Mouse (Mus musculus) heart, embryonic 15.5 days (tissue): ENCODE data around the gene Awat2. TPM values are rescaled to one million over a fixed set of nuclear protein-coding genes. Genes with fewer than 3 reads are reported as not detected.
"Not testable (repeated sequence)": the region's sequence is repeated elsewhere in the genome, so short reads cannot be mapped to it uniquely, and the experiment has no call there.

Experiments
- ATAC-seq: fragments of 200-750 bp; cut with Nextera tagmentation; replicated peaks from 2 replicates; pipeline ENCODE4 v1.8.0; 2017; ENCODE audit warnings: low read depth, moderate TSS enrichment; ENCODE audit not compliant: insufficient number of reproducible peaks, insufficient read depth, low FRiP score
- H3K27ac ChIP-seq: fragments of 300-500 bp; sonication (generic); 2 replicates; pipeline ENCODE4 v1.5.1; 2015; ENCODE audit warnings: mild to moderate bottlenecking, inconsistent platforms
- H3K27me3 ChIP-seq: fragments of 300-500 bp; sonication (generic); 2 replicates; pipeline ENCODE4 v1.6.1; 2015; ENCODE audit warnings: inconsistent platforms
- H3K36me3 ChIP-seq: fragments of 300-500 bp; sonication (generic); 2 replicates; pipeline ENCODE4 v1.6.1; 2015; ENCODE audit warnings: mild to moderate bottlenecking, inconsistent platforms
- H3K4me1 ChIP-seq: fragments of 300-500 bp; sonication (generic); replicated peaks from 2 replicates; pipeline ENCODE4 v1.6.1; 2015; ENCODE audit warnings: inconsistent platforms
- H3K4me2 ChIP-seq: fragments of 300-500 bp; sonication (generic); 2 replicates; pipeline ENCODE4 v1.6.1; 2015; ENCODE audit warnings: inconsistent platforms, mild to moderate bottlenecking, moderate library complexity
- H3K4me3 ChIP-seq: fragments of 300-500 bp; sonication (generic); 2 replicates; pipeline ENCODE4 v1.5.1; 2015; ENCODE audit warnings: mild to moderate bottlenecking, inconsistent platforms
- H3K9ac ChIP-seq: fragments of 300-500 bp; sonication (generic); 2 replicates; pipeline ENCODE4 v1.6.1; 2015; ENCODE audit warnings: mild to moderate bottlenecking, inconsistent platforms
- H3K9me3 ChIP-seq: fragments of 300-500 bp; sonication (generic); replicated peaks from 2 replicates; pipeline ENCODE4 v1.6.1; 2016; ENCODE audit warnings: inconsistent platforms
- WGBS: fragments of 180-500 bp; shearing (Covaris S2); methylation state at CpG from one replicate; pipeline ENCODE4 v1.1.7; 2015; ENCODE audit warnings: mixed read lengths; 5-methylcytosine and 5-hydroxymethylcytosine counted together
- polyA plus RNA-seq: library from polyadenylated mRNA; unstranded; fragments of >200 nt; fragmentation: Nextera tagmentation; extraction: Ambion mirVana; gene quantifications from 2 replicates; pipeline ENCODE4 v1.2.1, GENCODE M21; 2015

Gene Awat2
- 0.10 and 0.25 TPM in 2 replicates for polyA plus RNA-seq

GRCm38 (mm10) chrX:100442617-100443016 lies at the start of gene Awat2:
Gene Awat2 (minus strand): TSS chrX:100442717.
- not testable (repeated sequence) for H3K4me1 ChIP-seq, H3K9me3 ChIP-seq, H3K4me3 ChIP-seq, ATAC-seq, H3K36me3 ChIP-seq, H3K4me2 ChIP-seq, H3K27ac ChIP-seq, H3K9ac ChIP-seq, H3K27me3 ChIP-seq
- WGBS: 75% methylated on average over 2 of the region's 2 CpGs

DNA sequence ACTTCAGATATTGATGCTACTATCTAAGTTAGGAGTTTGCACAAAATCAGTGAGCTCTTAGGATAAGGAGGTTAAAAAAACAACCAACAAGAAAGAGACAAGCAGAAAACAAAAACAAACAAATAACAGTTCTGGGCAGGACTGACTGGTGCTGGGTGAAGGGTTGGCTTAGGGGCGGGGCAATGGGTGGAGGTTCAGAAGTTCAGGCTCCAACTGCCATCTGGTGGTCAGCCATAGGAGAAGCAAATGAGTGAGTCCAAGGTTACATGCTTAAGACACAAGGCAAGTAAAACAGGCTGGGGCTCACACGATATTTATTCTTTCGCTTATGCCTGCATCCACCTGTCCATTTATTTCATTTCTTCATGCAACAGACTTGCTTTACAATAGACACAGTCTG lies 37.8 kb upstream of the Awat2 start:
- Histone ChIP-seq H3K36me3 (no peaks in the 10 kb centered on the region), H3K27ac (no peak overlapping the region), H3K9me3 (no peaks in the 10 kb centered on the region), H3K4me2 (no peak overlapping the region), H3K4me1 (no peaks in the 10 kb centered on the region), H3K27me3 (no peaks in the 10 kb centered on the region; the same call in 1 of the 2 replicates), H3K9ac (no peak overlapping the region), H3K4me3 (no peak overlapping the region)
- 20% methylated on average over 3 of the region's 3 CpGs for WGBS
- ATAC-seq: no peak

DNA sequence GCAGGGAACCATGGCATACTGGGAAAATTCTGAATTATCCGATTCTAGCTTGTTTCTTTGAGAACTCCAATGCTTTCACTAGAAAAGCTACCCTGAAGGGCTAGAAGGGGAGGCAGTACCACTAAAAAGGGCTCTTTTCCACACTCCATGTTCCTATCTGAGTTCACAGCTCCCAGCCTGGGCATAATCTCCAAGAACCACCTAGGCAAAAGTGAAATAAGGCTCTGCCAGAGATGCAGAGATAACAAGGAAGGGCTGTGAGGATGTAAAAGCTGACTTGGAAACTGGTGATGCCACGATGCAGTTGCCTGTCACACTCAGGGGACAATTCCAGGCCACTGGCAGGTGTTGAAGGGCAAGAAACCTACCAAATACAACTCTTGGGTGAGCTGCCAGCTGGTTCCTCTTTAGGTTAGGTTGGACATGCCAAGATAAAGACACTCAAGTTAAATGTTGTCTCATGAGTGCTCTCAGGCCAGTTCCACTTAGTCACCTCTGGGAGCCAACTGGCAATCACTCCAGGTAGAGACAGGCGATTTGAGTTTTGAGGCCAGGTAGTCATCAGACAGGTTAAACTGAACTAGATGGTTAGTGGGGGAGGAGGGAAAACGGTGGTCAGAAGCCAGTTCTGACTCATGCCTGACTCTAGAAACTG lies 33.2 kb upstream of the Awat2 start:
- Histone ChIP-seq H3K36me3 (no peaks in the 10 kb centered on the region), H3K4me1 (no peaks in the 10 kb centered on the region), H3K27ac (no peak overlapping the region), H3K4me2 (no peak overlapping the region), H3K9me3 (no peaks in the 10 kb centered on the region), H3K9ac (no peak overlapping the region), H3K27me3 (no peaks in the 10 kb centered on the region), H3K4me3 (no peak overlapping the region)
- ATAC-seq: no peak
- whole genome bisulfite sequencing: 55% methylated on average over 4 of the region's 4 CpGs

DNA sequence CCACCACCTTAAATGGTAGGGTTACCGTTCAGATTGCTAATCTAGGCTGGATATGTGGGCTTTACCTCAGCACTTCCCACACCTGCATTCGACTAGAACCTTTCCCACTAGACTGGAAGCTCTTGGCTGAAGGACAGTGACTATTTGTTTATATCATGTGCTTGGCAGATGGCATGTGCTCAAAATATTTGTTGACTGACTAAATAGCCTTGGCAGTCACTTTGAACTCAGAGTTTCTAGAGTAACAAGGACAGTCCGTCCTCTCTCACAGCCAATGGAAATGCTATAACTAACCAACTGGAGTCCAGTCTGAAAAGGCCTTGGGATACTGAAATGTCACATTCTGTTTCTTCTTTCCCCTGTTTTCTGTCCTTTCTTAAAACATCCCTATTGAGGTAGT lies 29.0 kb upstream of the Awat2 start:
- Histone ChIP-seq H3K9ac (no peak overlapping the region), H3K27me3 (no peaks in the 10 kb centered on the region), H3K27ac (no peak overlapping the region), H3K4me2 (no peak overlapping the region), H3K36me3 (no peaks in the 10 kb centered on the region), H3K9me3 (no peaks in the 10 kb centered on the region), H3K4me3 (no peak overlapping the region), H3K4me1 (no peaks in the 10 kb centered on the region)
- ATAC-seq: no peak
- 68% methylated on average over 3 of the region's 3 CpGs for WGBS

DNA sequence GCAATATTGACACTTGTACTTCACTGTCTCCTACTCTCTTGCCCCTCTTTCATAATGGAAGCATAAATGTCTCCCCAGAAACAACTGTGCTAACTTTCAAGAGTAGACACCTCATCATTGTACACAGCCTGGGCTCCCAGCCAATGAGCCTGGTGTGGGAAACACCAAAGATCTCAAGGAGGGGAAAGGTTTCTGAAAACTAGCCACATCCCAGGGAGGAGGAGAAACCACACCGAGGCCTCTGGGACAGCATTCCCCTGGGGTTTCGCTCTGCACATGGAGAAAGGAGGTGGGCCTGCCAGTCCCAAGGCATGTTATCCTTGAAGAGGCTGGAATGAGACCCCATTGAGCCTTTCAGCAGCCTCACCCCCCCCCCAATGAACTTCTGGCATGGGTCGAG lies 27.6 kb upstream of the Awat2 start:
- H3K9me3 ChIP-seq: no peaks in the 10 kb centered on the region
- H3K4me3 ChIP-seq: no peak overlapping the region
- ATAC-seq: no peak
- 78% methylated on average over 3 of the region's 3 CpGs for WGBS
- H3K9ac ChIP-seq: no peak overlapping the region
- H3K36me3 ChIP-seq: no peaks in the 10 kb centered on the region
- H3K4me2 ChIP-seq: no peak overlapping the region
- H3K27ac ChIP-seq: no peak overlapping the region
- no peaks in the 10 kb centered on the region for H3K27me3 ChIP-seq
- H3K4me1 ChIP-seq: no peaks in the 10 kb centered on the region

GRCm38 (mm10) chrX:100468047-100468446 lies 25.5 kb upstream of the Awat2 start:
- Histone ChIP-seq H3K9me3 (no peaks in the 10 kb centered on the region), H3K36me3 (no peaks in the 10 kb centered on the region), H3K9ac (no peak overlapping the region), H3K4me3 (no peak overlapping the region), H3K4me2 (no peak overlapping the region), H3K27ac (no peak overlapping the region), H3K27me3 (no peaks in the 10 kb centered on the region), H3K4me1 (no peaks in the 10 kb centered on the region)
- WGBS: 54% methylated on average over 4 of the region's 4 CpGs
- no peak for ATAC-seq

DNA sequence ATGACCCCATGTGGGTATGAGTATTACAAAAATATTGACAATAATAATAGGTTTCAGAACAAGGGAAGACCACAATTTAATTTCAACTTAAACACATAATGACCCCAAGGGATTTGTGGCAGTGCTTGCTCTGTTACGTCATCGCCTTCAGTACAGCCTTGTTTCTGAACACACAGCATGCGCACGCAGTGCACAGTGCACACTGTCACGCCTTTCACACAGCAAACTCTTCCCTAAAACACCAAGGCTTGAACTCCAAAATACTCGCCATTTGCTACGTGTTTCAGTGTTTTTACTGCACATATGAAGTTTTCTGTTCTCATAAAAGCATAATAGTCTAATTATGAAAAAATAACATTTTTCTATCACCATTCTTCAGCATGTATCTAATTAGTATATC lies 1.0 kb upstream of the Awat2 start:
- Histone ChIP-seq H3K27ac (no peak overlapping the region), H3K9me3 (no peaks in the 10 kb centered on the region), H3K4me1 (no peaks in the 10 kb centered on the region), H3K36me3 (no peaks in the 10 kb centered on the region), H3K4me2 (no peak overlapping the region), H3K27me3 (peaks cover 4% of the 10 kb centered on the region; the same call in 1 of the 2 replicates), H3K4me3 (no peak overlapping the region), H3K9ac (no peak overlapping the region)
- WGBS: 82% methylated on average over 7 of the region's 7 CpGs
- ATAC-seq: no peak

GRCm38 (mm10) chrX:100432311-100432710 lies 10.2 kb downstream of the Awat2 start:
- Histone ChIP-seq H3K4me1 (no peaks in the 10 kb centered on the region), H3K4me2 (no peak overlapping the region), H3K4me3 (no peak overlapping the region), H3K27me3 (no peaks in the 10 kb centered on the region), H3K9me3 (no peaks in the 10 kb centered on the region), H3K36me3 (no peaks in the 10 kb centered on the region), H3K9ac (no peak overlapping the region), H3K27ac (no peak overlapping the region)
- ATAC-seq: no peak
- WGBS: 39% methylated on average over 3 of the region's 3 CpGs

- Histone ChIP-seq H3K36me3 (no peaks in the 10 kb centered on the region), H3K9me3 (no peaks in the 10 kb centered on the region), H3K4me1 (no peaks in the 10 kb centered on the region), H3K4me2 (no peak within 1 kb of the TSS), H3K9ac (no peak within 1 kb of the TSS), H3K4me3 (no peak within 1 kb of the TSS), H3K27me3 (no peaks in the 10 kb centered on the region), H3K27ac (no peak within 1 kb of the TSS)
- no peak for ATAC-seq
- 83% methylated on average over 21 of the region's 21 CpGs for WGBS
These were observed 13.8 kb downstream of the Awat2 start, which contains the start of gene Otud6a for GRCm38 (mm10) chrX:100428693-100429092. Gene Otud6a (plus strand): TSS chrX:100429013.

GRCm38 (mm10) chrX:100409245-100409644 lies 33.3 kb downstream of the Awat2 start:
- H3K27ac ChIP-seq: no peak overlapping the region
- 58% methylated on average over 1 of the region's 1 CpGs for WGBS
- no peaks in the 10 kb centered on the region for H3K4me1 ChIP-seq
- ATAC-seq: no peak
- H3K4me2 ChIP-seq: no peak overlapping the region
- no peak overlapping the region for H3K4me3 ChIP-seq
- no peaks in the 10 kb centered on the region for H3K9me3 ChIP-seq
- no peaks in the 10 kb centered on the region for H3K27me3 ChIP-seq
- no peaks in the 10 kb centered on the region for H3K36me3 ChIP-seq
- H3K9ac ChIP-seq: no peak overlapping the region

DNA sequence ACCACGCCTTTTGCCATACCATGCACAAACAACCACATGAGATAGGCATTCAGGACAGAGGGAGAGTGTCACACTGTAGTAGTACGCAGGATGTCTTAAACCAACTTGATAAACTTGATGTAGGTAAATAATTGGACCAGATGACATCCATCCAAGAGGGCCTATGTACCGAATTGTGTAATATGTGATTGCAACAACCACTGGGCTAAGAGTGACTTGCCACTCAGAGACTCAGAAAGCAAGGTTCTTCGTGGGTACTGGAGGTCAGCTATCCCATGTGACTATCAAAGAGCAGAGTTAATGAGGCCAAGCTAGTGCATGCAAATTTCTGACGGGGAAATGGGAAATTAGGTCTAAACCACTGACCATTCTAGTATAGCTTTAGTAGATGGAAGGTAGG lies 40.9 kb downstream of the Awat2 start:
- H3K9me3 ChIP-seq: no peaks in the 10 kb centered on the region
- no peaks in the 10 kb centered on the region for H3K36me3 ChIP-seq
- H3K27me3 ChIP-seq: no peaks in the 10 kb centered on the region
- WGBS: 76% methylated on average over 5 of the region's 5 CpGs
- no peak overlapping the region for H3K9ac ChIP-seq
- H3K4me3 ChIP-seq: no peak overlapping the region
- no peaks in the 10 kb centered on the region for H3K4me1 ChIP-seq
- ATAC-seq: no peak
- no peak overlapping the region for H3K4me2 ChIP-seq
- no peak overlapping the region for H3K27ac ChIP-seq

GRCm38 (mm10) chrX:100400900-100401299 lies 41.6 kb downstream of the Awat2 start:
- H3K27me3 ChIP-seq: 0 out of 2 replicates have a peak, but pooled peaks cover 4% of the 10 kb centered on the region
- H3K36me3 ChIP-seq: no peaks in the 10 kb centered on the region
- H3K9me3 ChIP-seq: no peaks in the 10 kb centered on the region
- H3K4me3 ChIP-seq: no peak overlapping the region
- no peak overlapping the region for H3K4me2 ChIP-seq
- no peak overlapping the region for H3K27ac ChIP-seq
- ATAC-seq: no peak
- H3K9ac ChIP-seq: no peak overlapping the region
- H3K4me1 ChIP-seq: no peaks in the 10 kb centered on the region
